Comparison of ENCODE assay signal across 12 mouse cellular contexts in the genomic region with DNA sequence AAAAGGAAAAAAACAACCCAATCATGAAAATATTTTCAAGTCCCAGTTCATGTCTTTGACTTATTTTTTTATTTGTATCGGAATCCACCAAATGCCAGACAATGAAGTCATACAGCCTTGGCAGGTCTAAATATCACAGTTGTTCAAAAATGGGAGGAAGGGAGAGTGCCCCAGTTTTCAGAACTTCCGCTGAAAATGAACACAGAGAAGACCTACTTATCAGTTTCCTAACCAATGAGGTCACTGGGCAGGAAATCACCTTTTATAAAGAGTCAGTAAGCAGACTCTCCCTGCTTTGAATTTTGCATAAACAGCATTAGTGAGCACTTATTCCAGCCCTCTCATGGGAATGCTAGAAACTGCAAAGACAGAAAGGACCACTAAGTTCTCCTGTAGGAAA.
DNase-seq lines count a peak whose midpoint lies in the region; ATAC-seq and TF ChIP-seq lines count a peak whose summit lies in the region.
"Had no signal": no experiment of that assay in that cellular context is flagged by ENCODE, and none has a peak within 500 bp of the region (broad histone marks: within the 10 kb centered on the region; RNA-seq: fewer than 3 reads in every experiment).

No protein-coding gene starts in this region.

- no peak overlapping the region for H3K4me2 ChIP-seq in kidney, postnatal 0 days (ENCODE audit: low read length)
- peak overlapping the region; percentile 13; the same call in 1 of the 2 replicates for H3K4me2 ChIP-seq in liver, embryonic 12.5 days
- no peak overlapping the region for H3K4me2 ChIP-seq in neural tube, embryonic 15.5 days

- H3K27ac ChIP-seq in gastrocnemius, adult 2 months: peak overlapping the region; percentile 84
- peak overlapping the region; percentile 54; the same call in 1 of the 2 replicates for H3K27ac ChIP-seq in kidney, postnatal 0 days
- H3K27ac ChIP-seq in liver, embryonic 12.5 days: peak overlapping the region; percentile 71
- no peak overlapping the region for H3K27ac ChIP-seq in neural tube, embryonic 15.5 days (replicated peaks)

- no peaks in the 10 kb centered on the region for H3K36me3 ChIP-seq in kidney, postnatal 0 days (ENCODE audit: insufficient read depth, low read length)
- no peaks in the 10 kb centered on the region for H3K36me3 ChIP-seq in liver, embryonic 12.5 days
- no peaks in the 10 kb centered on the region for H3K36me3 ChIP-seq in neural tube, embryonic 15.5 days

- TF ChIP-seq CTCF in gastrocnemius, adult 2 months (IDR thresholded peaks at IDR 0.05): no peak
- no peak for TF ChIP-seq CTCF in kidney, postnatal 0 days (IDR thresholded peaks at IDR 0.05; ENCODE audit: low read depth)

- peaks cover 34% of the 10 kb centered on the region for H3K4me1 ChIP-seq in kidney, postnatal 0 days (replicated peaks; ENCODE audit: insufficient read depth, low read length)
- peaks cover 48% of the 10 kb centered on the region for H3K4me1 ChIP-seq in liver, embryonic 12.5 days
- no peaks in the 10 kb centered on the region for H3K4me1 ChIP-seq in neural tube, embryonic 15.5 days

- H3K9ac ChIP-seq in kidney, postnatal 0 days (ENCODE audit: low read depth, low read length): no peak overlapping the region
- H3K9ac ChIP-seq in liver, embryonic 12.5 days: no peak overlapping the region
- no peak overlapping the region for H3K9ac ChIP-seq in neural tube, embryonic 15.5 days (replicated peaks)

- DNase-seq in gastrocnemius, adult 2 months: no peak
- DNase-seq in gastrocnemius, postnatal 25 days: no peak
- DNase-seq in kidney, postnatal 0 days (ENCODE audit: low spot score): no peak
- DNase-seq in kidney, adult 11 months: no peak
- peak; percentile 46 for DNase-seq in NIH3T3 (ENCODE audit: low read depth)
- no peak for DNase-seq in testis, postnatal 10 days (ENCODE audit: low spot score)
- DNase-seq: cerebellum, adult 18-20 months; right cerebral cortex, postnatal 14 days; thymus, postnatal 36 days had no signal

- H3K27me3 ChIP-seq in kidney, postnatal 0 days (ENCODE audit: insufficient read depth, low read length): no peaks in the 10 kb centered on the region
- H3K27me3 ChIP-seq in liver, embryonic 12.5 days (replicated peaks): no peaks in the 10 kb centered on the region
- H3K27me3 ChIP-seq in neural tube, embryonic 15.5 days (replicated peaks): no peaks in the 10 kb centered on the region

- no peak overlapping the region for H3K4me3 ChIP-seq in gastrocnemius, adult 2 months
- no peak overlapping the region for H3K4me3 ChIP-seq in kidney, postnatal 0 days (replicated peaks; ENCODE audit: low read depth, low read length)
- H3K4me3 ChIP-seq in liver, embryonic 12.5 days: no peak overlapping the region
- no peak overlapping the region for H3K4me3 ChIP-seq in neural tube, embryonic 15.5 days (replicated peaks)

- no peaks in the 10 kb centered on the region for H3K9me3 ChIP-seq in kidney, postnatal 0 days (replicated peaks; ENCODE audit: low read length)
- H3K9me3 ChIP-seq in liver, embryonic 12.5 days (replicated peaks): no peaks in the 10 kb centered on the region
- H3K9me3 ChIP-seq in neural tube, embryonic 15.5 days (replicated peaks): no peaks in the 10 kb centered on the region

- ATAC-seq in kidney, postnatal 0 days (replicated peaks; ENCODE audit: low FRiP score, low read depth): no peak
- no peak for ATAC-seq in liver, embryonic 12.5 days
- no peak for ATAC-seq in neural tube, embryonic 15.5 days (ENCODE audit: low FRiP score)
- ATAC-seq: forebrain, embryonic 16.5 days had no signal

- WGBS in kidney, postnatal 0 days: 61% methylated on average over 2 of the region's 2 CpGs
- WGBS in liver, embryonic 12.5 days (ENCODE audit: insufficient replicate concordance): 62% methylated on average over 2 of the region's 2 CpGs
- WGBS in neural tube, embryonic 15.5 days: 88% methylated on average over 2 of the region's 2 CpGs

- intact Hi-C loops in gastrocnemius, adult 2 months (cut with DNase I): no loop called here
